Mouse (Mus musculus) forebrain, embryonic 13.5 days (tissue): ENCODE data around the gene Asah2. TPM values are rescaled to one million over a fixed set of nuclear protein-coding genes. Genes with fewer than 3 reads are reported as not detected.
"Not testable (repeated sequence)": the region's sequence is repeated elsewhere in the genome, so short reads cannot be mapped to it uniquely, and the experiment has no call there.

Experiments
- ATAC-seq: fragments of 200-750 bp; cut with Nextera tagmentation; 2 replicates; pipeline ENCODE4 v1.8.0; 2017
- H3K27ac ChIP-seq: fragments of 300-500 bp; sonication (generic); 2 replicates; pipeline ENCODE4 v1.5.1; 2015; ENCODE audit warnings: inconsistent platforms, mild to moderate bottlenecking, moderate library complexity
- H3K27me3 ChIP-seq: fragments of 300-500 bp; sonication (generic); 2 replicates; pipeline ENCODE4 v1.6.1; 2015; ENCODE audit warnings: mild to moderate bottlenecking, inconsistent platforms
- H3K36me3 ChIP-seq: fragments of 300-500 bp; sonication (generic); 2 replicates; pipeline ENCODE4 v1.6.1; 2015; ENCODE audit warnings: mild to moderate bottlenecking, inconsistent platforms; ENCODE audit not compliant: poor library complexity, severe bottlenecking
- H3K4me1 ChIP-seq: fragments of 300-500 bp; sonication (generic); 2 replicates; pipeline ENCODE4 v1.6.1; 2015; ENCODE audit warnings: inconsistent platforms
- H3K4me2 ChIP-seq: fragments of 300-500 bp; sonication (generic); 2 replicates; pipeline ENCODE4 v1.6.1; 2015; ENCODE audit warnings: inconsistent platforms, mild to moderate bottlenecking, moderate library complexity
- H3K4me3 ChIP-seq: fragments of 300-500 bp; sonication (generic); 2 replicates; pipeline ENCODE4 v1.5.1; 2015; ENCODE audit warnings: mild to moderate bottlenecking, inconsistent platforms
- H3K9ac ChIP-seq: fragments of 300-500 bp; sonication (generic); 2 replicates; pipeline ENCODE4 v1.6.1; 2015; ENCODE audit warnings: mild to moderate bottlenecking, inconsistent platforms
- H3K9me3 ChIP-seq: fragments of 300-500 bp; sonication (generic); replicated peaks from 2 replicates; pipeline ENCODE4 v1.6.1; 2016; ENCODE audit warnings: inconsistent platforms
- WGBS: fragments of 180-500 bp; shearing (Covaris S2); methylation state at CpG from one replicate; pipeline ENCODE4 v1.1.7; 2015; 5-methylcytosine and 5-hydroxymethylcytosine counted together
- polyA plus RNA-seq: library from polyadenylated mRNA; unstranded; fragments of >200 nt; fragmentation: Nextera tagmentation; extraction: Ambion mirVana; gene quantifications from 2 replicates; pipeline ENCODE4 v1.2.1, GENCODE M21; 2015

The Asah2 gene
- polyA plus RNA-seq, 1 experiment from 2014 or later, result 0.34 TPM

- no peak for ATAC-seq
- Histone ChIP-seq H3K4me1 (no peaks in the 10 kb centered on the region), H3K9me3 (no peaks in the 10 kb centered on the region), H3K4me3 (no peak overlapping the region), H3K4me2 (no peak overlapping the region), H3K27ac (no peak overlapping the region), H3K36me3 (no peaks in the 10 kb centered on the region), H3K27me3 (no peaks in the 10 kb centered on the region), H3K9ac (no peak overlapping the region)
- WGBS, result 85% methylated on average over 4 of the region's 4 CpGs
These were observed 15.7 kb downstream of the Asah2 start for GRCm38 (mm10) chr19:32092358-32092757.

- Histone ChIP-seq H3K4me3 (no peak overlapping the region), H3K4me2 (no peak overlapping the region), H3K9ac (no peak overlapping the region), H3K4me1 (no peaks in the 10 kb centered on the region), H3K36me3 (no peaks in the 10 kb centered on the region), H3K27me3 (no peaks in the 10 kb centered on the region), H3K9me3 (no peaks in the 10 kb centered on the region), H3K27ac (no peak overlapping the region)
- 88% methylated on average over 4 of the region's 4 CpGs for WGBS
- no peak for ATAC-seq
These were observed 17.2 kb downstream of the Asah2 start for GRCm38 (mm10) chr19:32090804-32091203.

DNA sequence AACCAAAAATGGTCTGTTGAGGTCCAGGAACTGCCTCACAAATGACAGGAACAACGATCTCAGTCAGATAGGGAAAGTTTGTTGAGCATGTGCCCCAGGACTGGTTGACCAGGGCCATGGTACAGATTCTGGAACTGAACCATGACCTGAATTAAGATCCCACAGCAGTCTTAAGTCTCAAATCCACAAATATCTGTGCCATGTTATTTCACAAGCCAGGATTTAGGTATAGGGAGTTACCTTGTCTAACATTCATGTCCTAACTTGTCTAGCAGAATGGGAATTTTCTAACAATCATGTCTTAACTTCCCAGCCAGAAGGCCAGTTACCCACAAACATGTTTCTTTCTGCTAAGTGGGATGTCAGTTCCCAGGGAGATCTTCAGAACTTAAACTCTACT is 19.4 kb downstream of the Asah2 start:
- 94% methylated on average over 1 of the region's 1 CpGs for WGBS

DNA sequence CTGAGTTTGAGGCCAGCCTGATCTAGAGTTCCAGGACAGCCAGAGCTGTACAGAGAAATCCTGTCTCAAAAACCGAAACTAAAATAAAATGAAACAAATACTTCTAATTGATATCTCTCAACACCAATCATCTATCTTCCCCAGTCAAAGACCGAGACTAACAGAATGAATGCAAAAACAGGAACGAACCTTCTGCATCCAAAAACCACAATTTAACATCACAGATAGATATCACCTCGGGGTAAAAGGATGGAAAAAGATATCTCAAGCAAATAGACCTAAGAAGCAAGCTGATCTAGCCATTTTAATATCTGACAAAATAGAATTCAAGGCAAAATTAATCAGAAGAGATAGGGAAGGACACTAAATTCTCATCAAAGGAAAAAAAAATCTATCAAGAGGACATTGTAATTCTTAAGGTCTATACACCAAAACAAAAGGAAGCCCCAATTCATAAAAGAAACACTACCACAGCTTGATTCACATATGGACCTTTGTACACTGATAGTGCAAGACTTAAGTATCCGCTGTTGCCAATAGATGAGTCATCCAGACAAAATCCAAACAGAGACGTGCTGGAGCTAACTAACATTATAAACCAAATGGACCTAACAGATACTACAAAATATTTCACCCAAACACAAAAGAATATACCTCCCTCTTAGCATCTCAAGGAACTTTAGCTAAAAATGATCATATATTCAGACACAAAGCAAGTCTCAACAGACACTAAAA is 20.1 kb downstream of the Asah2 start:
- WGBS, result 91% methylated on average over 6 of the region's 6 CpGs
- Histone ChIP-seq H3K9me3 (no peaks in the 10 kb centered on the region), H3K36me3 (no peaks in the 10 kb centered on the region), H3K27ac (no peak overlapping the region), H3K27me3 (no peaks in the 10 kb centered on the region), H3K4me2 (no peak overlapping the region), H3K4me3 (no peak overlapping the region), H3K4me1 (no peaks in the 10 kb centered on the region), H3K9ac (no peak overlapping the region)
- ATAC-seq, result no peak

More for the DNA sequence above, 19.4 kb downstream of the Asah2 start:
- Histone ChIP-seq H3K9me3 (no peaks in the 10 kb centered on the region), H3K4me1 (no peaks in the 10 kb centered on the region), H3K4me3 (no peak overlapping the region), H3K36me3 (no peaks in the 10 kb centered on the region), H3K27ac (no peak overlapping the region), H3K9ac (no peak overlapping the region), H3K27me3 (no peaks in the 10 kb centered on the region), H3K4me2 (no peak overlapping the region)
- ATAC-seq, result no peak

DNA sequence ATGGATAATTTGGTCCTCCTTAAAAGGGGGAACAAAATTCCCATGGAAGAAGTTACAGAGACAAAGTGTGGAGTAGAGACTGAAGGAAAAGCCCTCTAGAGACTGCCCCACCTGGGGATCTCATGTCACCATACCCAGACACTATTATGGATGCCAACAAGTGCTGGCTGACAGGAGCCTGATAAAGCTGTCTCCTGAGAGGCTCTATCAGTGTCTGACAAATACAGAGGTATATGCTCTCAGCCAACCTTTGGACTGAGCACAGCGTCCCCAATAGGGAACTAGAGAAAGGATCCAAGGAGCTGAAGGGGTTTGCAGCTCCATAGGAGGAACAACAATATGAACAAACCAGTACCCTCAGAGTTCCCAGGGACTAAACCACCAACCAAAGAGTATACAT is 23.2 kb downstream of the Asah2 start:
- not testable (repeated sequence) for H3K27me3 ChIP-seq, H3K36me3 ChIP-seq, H3K4me2 ChIP-seq, ATAC-seq, H3K27ac ChIP-seq, H3K4me3 ChIP-seq, H3K9me3 ChIP-seq, H3K4me1 ChIP-seq, H3K9ac ChIP-seq
- 92% methylated on average over 1 of the region's 1 CpGs for WGBS

DNA sequence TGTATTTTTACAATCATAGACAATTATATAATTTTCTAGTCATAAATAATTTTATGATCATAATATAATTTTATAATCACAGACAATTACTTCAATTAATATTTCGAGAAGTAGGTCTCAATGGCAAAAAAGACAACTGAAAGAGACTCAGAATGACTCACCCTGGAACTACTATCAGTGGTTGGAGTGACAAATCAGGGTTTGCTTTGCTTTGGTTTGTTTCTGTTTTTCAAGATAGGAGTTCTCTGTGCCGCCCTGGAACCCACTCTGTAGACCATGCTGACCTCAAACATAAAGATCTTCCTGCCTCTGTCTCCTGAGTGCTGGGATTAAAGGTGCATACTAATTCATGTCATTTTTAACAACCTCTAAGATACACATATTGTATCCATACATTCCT is 37.7 kb downstream of the Asah2 start:
- Histone ChIP-seq H3K9me3 (no peaks in the 10 kb centered on the region), H3K27me3 (no peaks in the 10 kb centered on the region), H3K9ac (no peak overlapping the region), H3K4me3 (no peak overlapping the region), H3K36me3 (no peaks in the 10 kb centered on the region), H3K4me2 (no peak overlapping the region), H3K4me1 (no peaks in the 10 kb centered on the region), H3K27ac (no peak overlapping the region)
- ATAC-seq, result no peak
- 80% methylated on average over 2 of the region's 2 CpGs for WGBS

GRCm38 (mm10) chr19:32069598-32069997 is 38.4 kb downstream of the Asah2 start:
- 87% methylated on average over 2 of the region's 2 CpGs for WGBS
- ATAC-seq, result no peak
- Histone ChIP-seq H3K9ac (no peak overlapping the region), H3K4me1 (no peaks in the 10 kb centered on the region), H3K4me2 (no peak overlapping the region), H3K9me3 (no peaks in the 10 kb centered on the region), H3K27ac (no peak overlapping the region), H3K36me3 (no peaks in the 10 kb centered on the region), H3K4me3 (no peak overlapping the region), H3K27me3 (no peaks in the 10 kb centered on the region)

DNA sequence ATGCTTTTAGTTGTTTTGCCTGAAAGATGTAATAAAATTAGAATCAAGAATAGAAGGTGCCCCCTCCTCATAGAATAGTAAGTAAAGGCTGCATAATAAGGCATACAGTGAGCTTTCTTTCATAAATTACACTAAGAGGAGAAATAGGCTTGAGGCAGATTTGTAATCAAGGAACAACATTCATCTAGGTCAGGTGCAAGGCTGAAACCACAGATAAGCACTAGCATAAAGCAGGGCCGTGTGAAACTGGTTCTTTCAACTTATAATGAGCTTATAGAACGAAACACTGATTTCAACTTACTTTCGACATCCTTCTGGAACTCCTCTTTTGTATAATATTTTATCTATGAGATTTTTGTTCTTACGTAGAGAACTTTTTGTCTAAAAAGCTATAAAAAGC is 40.3 kb downstream of the Asah2 start:
- Histone ChIP-seq H3K9me3 (no peaks in the 10 kb centered on the region), H3K36me3 (no peaks in the 10 kb centered on the region), H3K27ac (no peak overlapping the region), H3K4me1 (no peaks in the 10 kb centered on the region), H3K4me2 (no peak overlapping the region), H3K4me3 (no peak overlapping the region), H3K9ac (no peak overlapping the region), H3K27me3 (no peaks in the 10 kb centered on the region)
- WGBS, result 76% methylated on average over 4 of the region's 4 CpGs
- ATAC-seq, result no peak

GRCm38 (mm10) chr19:32061294-32061693 is 46.7 kb downstream of the Asah2 start:
- H3K4me2 ChIP-seq, result no peak overlapping the region
- no peaks in the 10 kb centered on the region for H3K9me3 ChIP-seq
- no peak for ATAC-seq
- H3K4me1 ChIP-seq, result no peaks in the 10 kb centered on the region
- H3K36me3 ChIP-seq, result no peaks in the 10 kb centered on the region
- H3K27me3 ChIP-seq, result no peaks in the 10 kb centered on the region
- no peak overlapping the region for H3K9ac ChIP-seq
- 85% methylated on average over 1 of the region's 1 CpGs for WGBS
- no peak overlapping the region for H3K27ac ChIP-seq
- no peak overlapping the region for H3K4me3 ChIP-seq

DNA sequence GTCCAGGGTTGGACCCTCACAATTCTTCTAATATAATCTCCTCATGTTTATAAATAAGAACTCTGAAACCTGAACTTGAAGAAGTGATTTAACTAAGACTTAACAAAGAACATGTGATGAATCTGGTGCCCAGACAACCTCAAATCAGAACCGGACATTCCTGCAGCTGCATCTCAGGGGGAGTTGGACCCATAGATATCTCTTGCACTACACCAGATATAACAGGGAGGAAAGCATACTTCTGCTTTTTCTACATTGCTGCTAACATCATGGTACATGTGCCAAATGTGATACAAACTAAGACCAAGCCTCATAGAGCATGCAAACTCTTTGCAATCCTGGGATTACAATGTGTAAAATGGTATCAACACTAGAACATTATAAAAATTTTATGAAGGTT is 51.8 kb downstream of the Asah2 start:
- no peak for ATAC-seq
- WGBS, result 97% methylated on average over 1 of the region's 1 CpGs
- Histone ChIP-seq H3K4me3 (no peak overlapping the region), H3K27ac (no peak overlapping the region), H3K36me3 (no peaks in the 10 kb centered on the region), H3K27me3 (no peaks in the 10 kb centered on the region), H3K9me3 (no peaks in the 10 kb centered on the region), H3K4me1 (no peaks in the 10 kb centered on the region), H3K9ac (no peak overlapping the region), H3K4me2 (no peak overlapping the region)

DNA sequence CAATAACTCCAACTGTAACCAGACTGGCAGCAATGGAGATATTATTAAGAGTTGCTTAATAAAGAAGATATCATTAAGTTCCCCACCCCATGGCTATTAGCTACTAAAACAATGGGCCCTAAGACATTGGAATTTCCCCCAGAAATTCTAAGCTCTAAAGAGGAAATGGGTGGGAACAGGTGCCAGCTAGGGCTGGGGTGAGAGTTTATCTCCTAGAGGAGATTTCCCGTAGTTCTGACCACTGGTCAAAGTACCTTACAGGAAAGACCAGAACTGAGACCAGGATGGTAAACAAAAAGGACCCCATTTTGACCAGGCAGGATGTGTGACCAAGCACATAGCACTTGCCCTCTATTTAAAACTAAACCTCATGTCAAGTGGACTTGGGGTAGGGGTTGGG is 52.3 kb downstream of the Asah2 start:
- Histone ChIP-seq H3K36me3 (no peaks in the 10 kb centered on the region), H3K27me3 (no peaks in the 10 kb centered on the region), H3K9ac (no peak overlapping the region), H3K4me2 (no peak overlapping the region), H3K4me3 (no peak overlapping the region), H3K27ac (no peak overlapping the region), H3K4me1 (no peaks in the 10 kb centered on the region), H3K9me3 (no peaks in the 10 kb centered on the region)
- 84% methylated on average over 1 of the region's 1 CpGs for WGBS
- ATAC-seq, result no peak

- Histone ChIP-seq H3K27me3 (no peaks in the 10 kb centered on the region), H3K27ac (no peak overlapping the region), H3K4me3 (no peak overlapping the region), H3K9ac (no peak overlapping the region), H3K4me2 (no peak overlapping the region), H3K4me1 (no peaks in the 10 kb centered on the region), H3K36me3 (no peaks in the 10 kb centered on the region), H3K9me3 (no peaks in the 10 kb centered on the region)
- no peak for ATAC-seq
- WGBS, result 86% methylated on average over 2 of the region's 2 CpGs
These were observed 56.8 kb downstream of the Asah2 start for GRCm38 (mm10) chr19:32051251-32051650.

DNA sequence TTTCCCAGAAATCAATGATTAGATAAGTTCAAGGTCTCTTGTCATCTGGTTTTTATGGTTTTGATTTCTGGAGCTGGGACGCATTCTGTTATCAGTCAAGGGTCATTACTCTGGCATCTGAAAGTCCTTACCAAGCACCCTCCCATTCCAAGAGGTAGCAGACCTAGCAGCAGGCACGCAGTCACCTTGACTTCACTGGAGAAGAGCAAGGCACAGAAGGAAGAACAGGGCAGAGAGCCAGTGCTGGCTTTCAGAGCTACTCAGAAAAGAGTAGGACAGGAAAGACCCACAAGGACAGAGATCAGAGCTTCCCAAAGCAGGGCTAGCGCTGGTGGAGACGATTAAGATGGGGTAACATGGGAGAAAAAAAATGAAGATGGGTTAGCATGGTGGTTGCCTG is 75.1 kb downstream of the Asah2 start:
- H3K9me3 ChIP-seq, result no peaks in the 10 kb centered on the region
- WGBS, result 97% methylated on average over 4 of the region's 4 CpGs
- no peak for ATAC-seq

More for the DNA sequence above, 75.1 kb downstream of the Asah2 start:
- no peaks in the 10 kb centered on the region for H3K36me3 ChIP-seq
- H3K9ac ChIP-seq, result no peak overlapping the region
- no peak overlapping the region for H3K4me3 ChIP-seq
- no peaks in the 10 kb centered on the region for H3K27me3 ChIP-seq
- H3K27ac ChIP-seq, result no peak overlapping the region
- no peak overlapping the region for H3K4me2 ChIP-seq
- no peaks in the 10 kb centered on the region for H3K4me1 ChIP-seq
